Mouse (Mus musculus): ENCODE results near the gene Gpc1.

GRCm38 (mm10) chr1:92790628-92791027, 40.8 kb upstream of the Gpc1 start:
- TF ChIP-seq CTCF (IDR thresholded peaks at IDR 0.05; ENCODE audit: borderline replicate concordance, insufficient read depth, low read length): no peak
- no peak for TF ChIP-seq POLR2A (IDR thresholded peaks at IDR 0.05; ENCODE audit: low read depth, low read length)

Measured in embryonic fibroblast, embryonic 13.5 days (primary cell).